Mouse (Mus musculus) frontal cortex, adult 2 months (tissue): Measurements from ENCODE around the gene Sox11. TPM values are rescaled to one million over a fixed set of nuclear protein-coding genes. Genes with fewer than 3 reads are reported as not detected.

Source experiments
- DNase-seq, 2 experiments: peaks; one replicate each; pipeline ENCODE4 v3.0.0; 2022; ENCODE audit warnings: low spot score in 1 of 2; ENCODE audit errors: extremely low spot score in 1 of 2
- polyA plus RNA-seq: library from polyadenylated mRNA; depleted of rRNA; stranded (reverse); fragments of >200 nt; gene quantifications from 2 replicates; pipeline ENCODE4 v1.2.3, GENCODE M21; 2012

Gene Sox11
- polyA plus RNA-seq, 1 experiment = 12.4 TPM

DNA sequence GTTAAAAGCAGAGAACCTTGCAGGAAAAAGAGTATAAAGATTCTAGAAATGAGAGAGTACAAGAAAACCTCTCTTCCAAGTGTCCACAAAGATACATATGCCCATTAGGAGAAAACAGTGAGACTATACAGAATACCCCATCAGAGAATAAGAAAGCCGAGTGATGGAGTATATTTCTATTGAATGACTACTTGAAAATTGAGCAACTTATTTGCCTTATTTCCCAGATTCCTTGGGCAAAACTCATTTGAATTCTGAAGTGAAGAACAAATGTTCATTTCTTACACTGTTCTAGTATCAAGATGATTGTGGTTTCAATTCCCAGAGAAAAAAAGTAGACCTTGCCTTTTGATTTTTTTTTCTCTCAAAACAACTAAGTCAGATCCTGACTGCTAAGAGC, 4.9 kb downstream of the Sox11 start:
- no peak for DNase-seq

- DNase-seq = no peak
These were observed 5.6 kb downstream of the Sox11 start for GRCm38 (mm10) chr12:27336801-27337200.

- no peak for DNase-seq
These were observed 6.0 kb downstream of the Sox11 start for GRCm38 (mm10) chr12:27336336-27336735.

GRCm38 (mm10) chr12:27335356-27336055, 6.9 kb downstream of the Sox11 start:
- no peak for DNase-seq

DNA sequence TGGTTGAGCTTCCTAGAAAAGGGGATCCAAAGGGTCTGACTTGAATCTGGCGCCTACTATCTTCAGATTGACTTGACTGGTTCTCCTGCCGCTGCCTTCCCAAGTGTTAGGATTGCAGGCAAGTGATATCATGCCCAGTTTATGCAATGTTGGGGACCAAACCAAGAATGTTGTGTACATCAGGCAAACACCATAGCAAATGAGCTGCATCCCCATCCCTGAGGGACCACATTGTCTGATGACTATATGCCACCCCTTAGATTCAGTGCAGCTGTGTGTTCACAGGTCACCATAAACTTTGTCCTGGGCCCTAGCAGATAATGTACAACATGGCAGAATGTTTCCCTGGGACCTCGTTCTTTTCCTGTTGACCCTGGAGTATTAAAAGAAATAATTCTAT, 8.8 kb downstream of the Sox11 start:
- no peak for DNase-seq

GRCm38 (mm10) chr12:27323423-27323822, 19.0 kb downstream of the Sox11 start:
- no peak for DNase-seq

- no peak for DNase-seq
These were observed 21.7 kb downstream of the Sox11 start for GRCm38 (mm10) chr12:27320705-27321104.

GRCm38 (mm10) chr12:27312985-27313384, 29.4 kb downstream of the Sox11 start:
- DNase-seq = no peak

- DNase-seq = no peak
These were observed 30.4 kb downstream of the Sox11 start for GRCm38 (mm10) chr12:27311854-27312466.

- no peak for DNase-seq
These were observed 31.0 kb downstream of the Sox11 start for GRCm38 (mm10) chr12:27311316-27311832.

DNA sequence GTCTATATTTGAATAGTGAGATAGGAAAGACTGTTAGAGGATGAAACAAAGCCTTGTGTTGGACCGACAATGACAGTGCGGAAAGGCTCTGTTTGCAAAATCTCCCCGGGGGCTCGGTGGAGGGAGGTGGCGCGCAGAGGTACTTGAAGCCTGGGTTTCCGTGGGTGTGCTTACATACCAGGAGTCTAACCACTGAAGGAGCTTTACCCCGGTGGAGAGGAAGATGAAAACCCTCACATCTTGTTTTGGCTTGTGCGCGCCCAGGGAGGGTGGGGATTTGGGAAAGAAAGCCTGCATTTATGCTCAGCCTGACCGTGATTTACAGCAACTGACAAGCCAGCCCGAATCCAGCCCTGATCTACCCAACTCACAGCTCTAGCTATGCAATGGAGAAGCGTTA, 31.7 kb downstream of the Sox11 start:
- DNase-seq = no peak

DNA sequence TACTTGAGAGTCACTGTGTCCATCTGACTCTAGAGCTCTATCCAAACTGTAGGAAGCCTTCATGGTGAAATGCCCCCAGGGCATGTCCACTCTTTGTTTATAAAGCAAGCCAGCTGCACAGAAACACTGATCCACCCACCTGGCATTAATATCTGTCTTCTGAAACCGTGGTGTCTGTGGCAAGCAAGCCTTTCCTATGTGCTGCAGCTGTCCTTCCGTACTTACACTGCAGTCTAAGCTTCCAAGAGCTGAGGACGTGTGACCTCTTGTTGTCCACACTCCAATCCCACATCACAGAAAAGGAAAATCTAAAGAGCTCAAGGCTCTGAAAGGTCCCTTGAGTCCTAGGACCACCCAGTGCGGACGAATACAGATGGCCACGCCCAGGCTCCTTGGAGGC, 32.4 kb downstream of the Sox11 start:
- DNase-seq = no peak

DNA sequence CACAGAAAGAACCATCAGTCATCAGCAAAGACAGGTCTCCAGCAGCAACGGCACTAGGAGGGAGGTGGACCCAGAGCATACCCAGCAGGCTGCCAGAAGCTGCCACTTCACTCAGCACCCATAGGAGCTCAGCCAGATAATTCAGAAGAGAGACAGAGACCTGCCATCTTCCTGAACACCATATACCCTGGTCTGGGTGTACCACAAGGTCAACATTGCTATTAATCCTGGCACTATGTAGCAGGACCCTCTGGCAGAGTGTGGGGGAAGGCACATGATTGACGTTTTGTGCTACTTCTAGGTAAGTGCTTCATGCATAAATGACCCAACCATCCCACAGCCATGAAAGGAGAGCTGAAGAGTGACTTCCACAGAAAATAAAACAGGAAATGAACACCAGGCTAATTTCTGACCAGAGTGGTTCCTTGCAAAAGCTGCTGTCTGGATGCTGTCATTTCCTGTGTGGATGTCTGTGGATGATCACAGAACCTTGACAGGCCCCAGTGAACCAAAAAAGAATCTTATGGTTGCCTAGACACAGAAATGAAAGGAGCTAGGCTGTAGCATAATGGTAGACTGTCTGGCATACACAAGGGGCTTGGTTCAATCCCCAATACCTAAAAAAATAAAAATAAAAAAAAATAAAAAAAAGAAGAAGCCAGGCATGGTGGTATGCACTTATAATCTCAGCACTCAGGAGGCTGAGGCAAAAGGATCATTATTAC, 37.5 kb downstream of the Sox11 start:
- no peak for DNase-seq

GRCm38 (mm10) chr12:27303190-27303589, 39.2 kb downstream of the Sox11 start:
- DNase-seq = no peak

- no peak for DNase-seq
These were observed 43.7 kb downstream of the Sox11 start for GRCm38 (mm10) chr12:27298721-27299120.

- DNase-seq = no peak
These were observed 48.2 kb downstream of the Sox11 start for GRCm38 (mm10) chr12:27294191-27294590.

- no peak for DNase-seq
These were observed 48.6 kb downstream of the Sox11 start for GRCm38 (mm10) chr12:27293736-27294135.

- DNase-seq = no peak
These were observed 49.2 kb downstream of the Sox11 start for GRCm38 (mm10) chr12:27293208-27293607.
